Mouse (Mus musculus) forebrain, embryonic 10.5 days (tissue): ENCODE data around the gene Lypd4. TPM values are rescaled to one million over a fixed set of nuclear protein-coding genes. Genes with fewer than 3 reads are reported as not detected.
A peak's percentile ranks its signal among the peaks of the same experiment; 100 is the strongest.
"Not testable (repeated sequence)": the region's sequence is repeated elsewhere in the genome, so short reads cannot be mapped to it uniquely, and the experiment has no call there.

Source experiments
- DNase-seq: peaks from one replicate; pipeline ENCODE4 v3.0.0-alpha.2; 2017; ENCODE audit warnings: low spot score; ENCODE audit errors: extremely low spot score
- H3K27ac ChIP-seq: fragments of 300-500 bp; sonication (generic); 2 replicates; pipeline ENCODE4 v1.5.1; 2016; ENCODE audit warnings: mild to moderate bottlenecking
- H3K27me3 ChIP-seq: fragments of 300-500 bp; sonication (generic); 2 replicates; pipeline ENCODE4 v1.6.1; 2016; ENCODE audit warnings: mild to moderate bottlenecking; ENCODE audit not compliant: poor library complexity, severe bottlenecking
- H3K36me3 ChIP-seq: fragments of 300-500 bp; sonication (generic); replicated peaks from 2 replicates; pipeline ENCODE4 v1.6.1; 2016; ENCODE audit warnings: mild to moderate bottlenecking, moderate library complexity
- H3K4me1 ChIP-seq: fragments of 300-500 bp; sonication (generic); 2 replicates; pipeline ENCODE4 v1.6.1; 2016
- H3K4me3 ChIP-seq: fragments of 300-500 bp; sonication (generic); 2 replicates; pipeline ENCODE4 v1.5.1; 2016; ENCODE audit warnings: mild to moderate bottlenecking, moderate library complexity
- H3K9me3 ChIP-seq: fragments of 300-500 bp; sonication (generic); 2 replicates; pipeline ENCODE4 v1.6.1; 2016; ENCODE audit warnings: mild to moderate bottlenecking, moderate library complexity
- WGBS: fragments of 180-500 bp; shearing (Covaris S2); methylation state at CpG from one replicate; pipeline ENCODE4 v1.1.7; 2016; 5-methylcytosine and 5-hydroxymethylcytosine counted together
- polyA plus RNA-seq: library from polyadenylated mRNA; unstranded; fragments of >200 nt; fragmentation: Nextera tagmentation; extraction: Ambion mirVana; gene quantifications from 2 replicates; pipeline ENCODE4 v1.2.1, GENCODE M21; 2016

Gene Lypd4
- polyA plus RNA-seq, 1 experiment from 2014 or later, result not detected

GRCm38 (mm10) chr7:24897959-24898358, 28.2 kb upstream of the Lypd4 start:
- WGBS, result 71% methylated on average over 5 of the region's 5 CpGs
- no peak overlapping the region for H3K27ac ChIP-seq
- no peak for DNase-seq
- H3K9me3 ChIP-seq, result no peaks in the 10 kb centered on the region
- H3K4me3 ChIP-seq, result no peak overlapping the region
- no peaks in the 10 kb centered on the region for H3K27me3 ChIP-seq
- peaks cover 2% of the 10 kb centered on the region; the same call in 1 of the 2 replicates for H3K36me3 ChIP-seq
- H3K4me1 ChIP-seq, result peaks cover 13% of the 10 kb centered on the region

DNA sequence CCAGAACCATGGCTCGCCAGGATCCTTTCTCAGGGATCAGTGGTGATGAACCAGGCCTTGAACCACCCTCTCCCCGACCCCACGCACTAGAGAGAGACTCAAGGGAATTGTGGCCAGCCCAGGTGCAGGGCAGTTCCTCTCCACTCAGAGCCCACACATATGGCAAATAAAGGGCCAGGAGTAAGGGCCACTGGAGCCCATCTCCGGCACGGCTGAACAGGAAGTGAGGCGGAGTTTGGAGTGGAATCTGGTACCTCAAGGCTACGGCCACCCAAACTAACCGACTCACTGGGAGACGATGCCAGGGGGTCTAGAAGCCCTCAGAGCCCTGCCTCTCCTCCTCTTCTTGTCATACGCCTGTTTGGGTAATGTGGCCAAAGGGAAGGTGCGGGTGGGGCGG, 27.5 kb upstream of the Lypd4 start, which contains the start of gene Cd79a:
Cd79a (plus strand) TSS at position 158 of the 400 bp plus-strand sequence.
- Histone ChIP-seq H3K4me3 (no peak within 1 kb of the TSS), H3K27ac (no peak within 1 kb of the TSS), H3K9me3 (no peaks in the 10 kb centered on the region), H3K36me3 (peaks cover 5% of the 10 kb centered on the region; the same call in 1 of the 2 replicates), H3K4me1 (peaks cover 6% of the 10 kb centered on the region), H3K27me3 (no peaks in the 10 kb centered on the region)
- DNase-seq, result no peak
- 80% methylated on average over 12 of the region's 12 CpGs for WGBS

GRCm38 (mm10) chr7:24896269-24896668, 26.5 kb upstream of the Lypd4 start:
- no peaks in the 10 kb centered on the region for H3K4me1 ChIP-seq
- H3K9me3 ChIP-seq, result no peaks in the 10 kb centered on the region
- H3K27me3 ChIP-seq, result no peaks in the 10 kb centered on the region
- H3K4me3 ChIP-seq, result no peak overlapping the region
- H3K36me3 ChIP-seq, result peaks cover 8% of the 10 kb centered on the region
- no peak for DNase-seq
- WGBS, result 84% methylated on average over 8 of the region's 8 CpGs
- no peak overlapping the region for H3K27ac ChIP-seq

- not testable (repeated sequence) for DNase-seq, H3K27ac ChIP-seq, H3K27me3 ChIP-seq, H3K4me1 ChIP-seq, H3K9me3 ChIP-seq, H3K4me3 ChIP-seq
- H3K36me3 ChIP-seq, result peaks cover 13% of the 10 kb centered on the region
- WGBS, result 87% methylated on average over 2 of the region's 2 CpGs
These were observed 26.0 kb upstream of the Lypd4 start for GRCm38 (mm10) chr7:24895749-24896148.

- Histone ChIP-seq H3K27ac (no peak overlapping the region), H3K27me3 (no peaks in the 10 kb centered on the region), H3K9me3 (no peaks in the 10 kb centered on the region), H3K4me1 (peaks cover 15% of the 10 kb centered on the region), H3K36me3 (peaks cover 49% of the 10 kb centered on the region), H3K4me3 (no peak overlapping the region)
- WGBS, result 78% methylated on average over 2 of the region's 2 CpGs
- DNase-seq, result no peak
These were observed 22.4 kb upstream of the Lypd4 start for GRCm38 (mm10) chr7:24892125-24892583.

- peaks cover 55% of the 10 kb centered on the region for H3K36me3 ChIP-seq
- no peak for DNase-seq
- no peak overlapping the region for H3K4me3 ChIP-seq
- H3K27me3 ChIP-seq, result no peaks in the 10 kb centered on the region
- peaks cover 22% of the 10 kb centered on the region for H3K4me1 ChIP-seq
- 72% methylated on average over 3 of the region's 3 CpGs for WGBS
- no peaks in the 10 kb centered on the region for H3K9me3 ChIP-seq
- H3K27ac ChIP-seq, result no peak overlapping the region
These were observed 21.7 kb upstream of the Lypd4 start for GRCm38 (mm10) chr7:24891241-24892124.

DNA sequence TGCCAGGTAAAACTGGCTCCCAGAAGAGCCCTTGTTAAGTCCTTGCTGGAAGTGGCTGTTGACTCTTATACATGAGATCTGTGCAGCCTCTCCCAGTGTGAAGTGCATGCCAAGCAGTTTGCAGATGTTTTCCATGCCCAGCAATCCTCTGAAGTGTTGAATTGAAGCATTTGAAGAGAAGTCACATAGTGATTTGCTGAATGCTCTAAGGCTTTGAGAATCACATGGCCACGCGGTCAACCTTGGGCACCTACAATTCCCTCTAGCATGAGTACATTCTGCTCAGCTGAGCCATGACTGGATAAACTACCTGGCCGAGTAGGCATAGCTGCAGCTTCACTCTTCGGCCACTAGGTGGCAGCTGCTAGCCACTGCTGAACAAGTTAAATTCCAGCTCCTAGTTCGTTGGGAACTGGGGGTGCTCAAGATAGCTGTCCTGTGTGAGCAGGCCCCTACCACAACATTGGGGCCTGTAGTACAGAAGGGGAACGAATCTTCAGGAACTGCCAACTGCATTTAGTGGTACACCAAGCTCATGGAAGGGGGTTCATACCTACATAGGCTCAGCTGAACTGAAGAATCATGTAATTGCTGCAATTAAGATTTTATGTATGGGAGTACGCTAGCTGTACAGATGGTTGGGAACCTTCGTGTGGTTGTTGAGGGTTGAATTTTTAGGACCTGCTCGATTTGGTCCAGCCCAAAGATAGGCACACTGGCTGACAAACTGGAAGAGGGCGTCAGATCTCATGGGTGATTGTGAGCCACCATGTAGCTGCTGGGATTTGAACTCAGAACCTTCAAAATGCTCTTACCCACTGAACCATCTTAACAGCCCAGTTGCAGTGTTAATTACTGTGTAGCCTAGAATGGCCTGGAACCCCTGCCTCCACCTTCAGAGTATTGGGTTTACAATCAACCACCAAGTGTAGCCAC, 20.8 kb upstream of the Lypd4 start:
- Histone ChIP-seq H3K27ac (0 out of 2 replicates have a peak overlapping the region, but pooled peaks have one; percentile 15), H3K9me3 (no peaks in the 10 kb centered on the region), H3K36me3 (peaks cover 65% of the 10 kb centered on the region), H3K27me3 (no peaks in the 10 kb centered on the region), H3K4me3 (peak overlapping the region; percentile 0; the same call in 1 of the 2 replicates), H3K4me1 (peaks cover 31% of the 10 kb centered on the region)
- peak; percentile 77 for DNase-seq
- WGBS, result 28% methylated on average over 10 of the region's 10 CpGs

- Histone ChIP-seq H3K9me3 (no peaks in the 10 kb centered on the region), H3K27me3 (no peaks in the 10 kb centered on the region), H3K27ac (0 out of 2 replicates have a peak overlapping the region, but pooled peaks have one; percentile 15), H3K4me3 (peak overlapping the region; percentile 0; the same call in 1 of the 2 replicates), H3K4me1 (peaks cover 34% of the 10 kb centered on the region), H3K36me3 (peaks cover 67% of the 10 kb centered on the region)
- DNase-seq, result no peak
- WGBS, result 85% methylated on average over 6 of the region's 6 CpGs
These were observed 19.9 kb upstream of the Lypd4 start for GRCm38 (mm10) chr7:24889431-24890220.

- peaks cover 65% of the 10 kb centered on the region for H3K36me3 ChIP-seq
- DNase-seq, result no peak
- H3K4me3 ChIP-seq, result peak overlapping the region; percentile 99
These were observed 17.4 kb upstream of the Lypd4 start for GRCm38 (mm10) chr7:24887096-24887495.

DNA sequence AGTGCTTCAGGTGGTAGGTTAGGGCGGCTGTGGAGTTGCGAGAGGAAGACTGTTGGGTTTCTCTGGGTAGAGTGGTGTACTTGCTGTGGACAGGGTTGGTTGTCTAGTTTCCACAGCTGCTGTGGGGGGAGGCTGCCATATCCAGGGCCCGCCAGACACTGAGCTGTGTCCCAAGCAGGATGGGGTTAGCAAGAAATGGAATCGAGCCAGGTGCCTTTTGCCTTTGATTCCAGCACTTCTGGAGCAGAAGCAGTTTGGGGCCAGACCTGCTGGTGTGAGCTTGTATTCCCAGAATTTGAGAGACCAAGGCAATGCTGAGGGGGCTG, 16.5 kb upstream of the Lypd4 start:
- 74% methylated on average over 4 of the region's 4 CpGs for WGBS
- Histone ChIP-seq H3K4me1 (peaks cover 34% of the 10 kb centered on the region), H3K27ac (peak overlapping the region; percentile 100), H3K4me3 (peak overlapping the region; percentile 99), H3K27me3 (no peaks in the 10 kb centered on the region), H3K9me3 (no peaks in the 10 kb centered on the region), H3K36me3 (peaks cover 62% of the 10 kb centered on the region)
- no peak for DNase-seq

More at GRCm38 (mm10) chr7:24887096-24887495, 17.4 kb upstream of the Lypd4 start:
- 78% methylated on average over 4 of the region's 4 CpGs for WGBS
- H3K27ac ChIP-seq, result 0 out of 2 replicates have a peak overlapping the region, but pooled peaks have one; percentile 17
- H3K4me1 ChIP-seq, result peaks cover 34% of the 10 kb centered on the region
- H3K27me3 ChIP-seq, result no peaks in the 10 kb centered on the region
- no peaks in the 10 kb centered on the region for H3K9me3 ChIP-seq

DNA sequence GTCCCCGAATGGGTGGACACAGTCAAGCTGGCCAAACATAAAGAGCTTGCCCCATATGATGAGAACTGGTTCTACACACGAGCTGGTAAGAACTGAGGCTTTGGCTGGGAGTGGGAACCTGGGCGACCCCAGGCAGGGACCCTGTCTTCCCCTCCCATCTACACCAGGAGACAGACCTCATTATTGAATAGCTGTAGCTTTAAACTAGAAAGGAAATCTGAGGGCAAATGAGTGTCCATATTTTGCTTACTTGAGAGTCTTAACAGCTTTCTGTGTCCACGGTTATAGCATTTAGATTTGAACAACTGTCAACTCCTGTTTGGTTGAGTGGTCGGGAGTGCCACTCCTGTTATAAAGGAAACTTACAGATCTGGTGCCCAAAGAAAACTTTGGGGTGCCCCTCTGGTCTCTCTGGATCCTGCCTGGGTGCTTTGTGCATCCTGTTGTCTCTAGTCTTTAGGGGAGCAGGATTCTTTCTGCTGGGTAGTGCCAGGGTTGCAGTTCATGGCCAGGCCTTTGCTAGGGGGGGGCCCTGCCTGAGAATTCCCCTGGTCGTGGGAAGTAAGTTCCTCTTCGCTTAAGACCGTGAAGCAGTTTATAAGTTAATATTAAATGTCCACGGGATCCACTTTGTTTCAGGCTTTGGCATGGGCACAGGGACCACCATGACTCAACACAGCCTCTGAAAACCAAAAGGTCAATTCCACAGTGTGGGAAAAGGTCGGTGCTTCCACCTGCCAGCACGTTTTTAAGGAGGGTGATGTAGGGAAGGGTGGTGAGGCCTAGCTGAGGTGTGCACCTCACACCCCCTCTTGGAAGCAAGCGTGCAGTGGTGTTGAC, 15.9 kb upstream of the Lypd4 start:
- H3K27me3 ChIP-seq, result no peaks in the 10 kb centered on the region
- WGBS, result 49% methylated on average over 12 of the region's 12 CpGs
- peak overlapping the region; percentile 100 for H3K27ac ChIP-seq
- H3K9me3 ChIP-seq, result no peaks in the 10 kb centered on the region
- peak overlapping the region; percentile 99 for H3K4me3 ChIP-seq
- DNase-seq, result no peak
- peaks cover 34% of the 10 kb centered on the region for H3K4me1 ChIP-seq
- H3K36me3 ChIP-seq, result peaks cover 56% of the 10 kb centered on the region
